Mouse (Mus musculus) granulocyte monocyte progenitor cell, adult 5-6 weeks (primary cell): Measurements from ENCODE around the gene Sumo3. TPM values are rescaled to one million over a fixed set of nuclear protein-coding genes. Genes with fewer than 3 reads are reported as not detected.

Source experiments
- ATAC-seq: replicated peaks from 2 replicates; pipeline ENCODE4 v1.8.0; 2016; ENCODE audit warnings: mild to moderate bottlenecking, moderate TSS enrichment, inconsistent platforms; ENCODE audit not compliant: poor library complexity, severe bottlenecking
- total RNA-seq, 2 experiments: library from RNA; stranded (forward) in 1 of 2; stranded (reverse) in 1 of 2; fragments of 200-712, 200-1000 nt in 1 of 2; fragments of >200 nt in 1 of 2; fragmentation: Nextera tagmentation in 1 of 2; gene quantifications; 2 replicates each; pipeline ENCODE4 v1.2.3; 2014 to 2017

The Sumo3 gene
- total RNA-seq, 2 experiments from 2014 or later: 78.8 to 197 TPM

GRCm38 (mm10) chr10:77587091-77587775 lies 18.7 kb upstream of the Sumo3 start:
- ATAC-seq: no peak

- no peak for ATAC-seq
Observed at GRCm38 (mm10) chr10:77588036-77588435, 17.9 kb upstream of the Sumo3 start.

- 0 out of 2 replicates have a peak, but pooled peaks have one; percentile 11 for ATAC-seq
Observed at GRCm38 (mm10) chr10:77589117-77589516, 16.8 kb upstream of the Sumo3 start.

- no peak for ATAC-seq
Observed at GRCm38 (mm10) chr10:77589749-77590148, 16.1 kb upstream of the Sumo3 start.

- ATAC-seq: peak; percentile 88
Observed at GRCm38 (mm10) chr10:77590812-77591211, 15.1 kb upstream of the Sumo3 start.

GRCm38 (mm10) chr10:77591546-77591945 lies 14.4 kb upstream of the Sumo3 start:
- ATAC-seq: no peak

- ATAC-seq: no peak
Observed at GRCm38 (mm10) chr10:77596060-77596459, 9.8 kb upstream of the Sumo3 start.

GRCm38 (mm10) chr10:77603021-77603420 lies 2.9 kb upstream of the Sumo3 start:
- no peak for ATAC-seq

- no peak for ATAC-seq
Observed at GRCm38 (mm10) chr10:77604111-77604510, 1.8 kb upstream of the Sumo3 start.

GRCm38 (mm10) chr10:77604958-77605357 lies 939 bp upstream of the Sumo3 start:
- ATAC-seq: no peak

- peak; percentile 31 for ATAC-seq
Observed at GRCm38 (mm10) chr10:77605368-77605767, 529 bp upstream of the Sumo3 start.

GRCm38 (mm10) chr10:77606855-77607254 lies 958 bp downstream of the Sumo3 start:
- 0 out of 2 replicates have a peak, but pooled peaks have one; percentile 2 for ATAC-seq

GRCm38 (mm10) chr10:77607441-77607840 lies 1.5 kb downstream of the Sumo3 start:
- no peak for ATAC-seq

- no peak for ATAC-seq
Observed at GRCm38 (mm10) chr10:77608589-77608988, 2.7 kb downstream of the Sumo3 start.

GRCm38 (mm10) chr10:77610221-77610961 lies 4.5 kb downstream of the Sumo3 start:
- ATAC-seq: no peak

- peak; percentile 52 for ATAC-seq
Observed at GRCm38 (mm10) chr10:77613409-77613808, 7.5 kb downstream of the Sumo3 start.

- ATAC-seq: no peak
Observed at GRCm38 (mm10) chr10:77615647-77616046, 9.8 kb downstream of the Sumo3 start.

- ATAC-seq: peak; percentile 38; the same call in 1 of the 2 replicates
Observed at GRCm38 (mm10) chr10:77616166-77616565, 10.3 kb downstream of the Sumo3 start.

- ATAC-seq: no peak
Observed at GRCm38 (mm10) chr10:77616926-77617325, 11.0 kb downstream of the Sumo3 start.

- ATAC-seq: 0 out of 2 replicates have a peak, but pooled peaks have one; percentile 7
Observed at GRCm38 (mm10) chr10:77621546-77621945, 15.6 kb downstream of the Sumo3 start.
